Mouse (Mus musculus): Measurements from ENCODE around the gene Pitx2.
A peak's percentile ranks its signal among the peaks of the same experiment; 100 is the strongest.

Gene Pitx2

GRCm38 (mm10) chr3:129256766-129257165 is 57.1 kb downstream of the Pitx2 start:
- peak; percentile 7 for DNase-seq (ENCODE audit: inconsistent ontology term)

DNA sequence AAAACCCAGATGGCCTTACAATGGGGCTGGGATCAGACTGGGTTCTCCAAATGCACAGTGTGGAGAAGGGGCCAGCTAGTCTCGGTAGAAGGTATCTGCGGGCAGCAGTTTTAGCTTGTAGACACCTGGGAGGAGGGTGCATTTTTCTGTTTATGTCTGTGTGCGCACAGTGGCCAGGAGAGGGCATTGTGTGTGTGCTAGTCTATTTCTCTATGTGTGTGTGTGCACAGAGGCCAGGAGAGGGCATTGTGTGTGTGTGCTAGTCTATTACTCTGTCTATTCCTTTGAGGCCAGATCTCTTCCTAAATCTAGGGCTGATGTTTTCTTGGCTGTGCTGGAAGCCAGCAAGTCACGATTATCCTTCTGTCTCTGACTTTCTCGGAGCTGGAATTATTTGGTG is 58.8 kb downstream of the Pitx2 start:
- no peak for DNase-seq (ENCODE audit: inconsistent ontology term)

All from Muller cell, postnatal 12 days (primary cell).